Comparison of ENCODE assay signal across 12 mouse cellular contexts in the genomic region with DNA sequence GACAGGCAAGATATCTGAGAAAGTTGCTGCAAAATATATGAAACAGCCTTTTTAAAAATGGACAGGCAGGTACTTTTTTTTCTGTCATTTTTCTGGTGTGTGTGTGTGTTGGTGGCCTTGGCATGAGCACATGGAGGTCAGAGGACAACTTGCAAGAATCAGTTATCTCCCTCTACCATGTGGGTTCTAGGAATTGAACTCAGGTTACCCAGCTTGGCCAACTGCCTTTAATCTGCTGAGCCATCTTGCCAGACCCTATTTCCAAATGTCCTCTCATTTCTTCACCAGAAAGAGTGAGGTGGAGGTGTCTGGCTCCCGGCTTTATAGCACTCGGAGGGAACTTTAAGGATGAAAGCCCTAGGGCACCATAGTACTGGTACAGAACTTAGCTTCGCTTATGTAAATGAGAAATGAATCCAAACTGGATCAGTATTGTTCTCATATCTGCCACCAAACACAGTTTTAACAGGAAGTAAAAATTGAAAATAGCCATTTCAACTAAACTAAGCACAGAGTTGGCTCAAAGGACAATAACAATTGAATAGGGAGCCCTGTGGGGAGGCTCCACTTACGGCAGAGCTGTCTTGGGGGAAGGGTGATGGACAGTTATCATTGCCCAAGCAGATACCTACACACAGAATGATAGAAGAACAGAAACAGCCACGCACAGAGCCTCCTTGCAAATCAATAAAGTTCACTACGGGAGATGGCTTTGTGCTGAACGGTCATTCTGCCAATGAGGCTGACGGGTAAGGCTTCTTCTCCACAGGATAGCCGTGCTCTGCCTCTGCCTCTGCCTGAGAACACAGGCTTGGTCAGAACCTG. TPM values are rescaled to one million over a fixed set of nuclear protein-coding genes. Genes with fewer than 3 reads are reported as not detected.
DNase-seq lines count a peak whose midpoint lies in the region; ATAC-seq and TF ChIP-seq lines count a peak whose summit lies in the region.
"Had no signal": no experiment of that assay in that cellular context is flagged by ENCODE, and none has a peak within 500 bp of the region (broad histone marks: within the 10 kb centered on the region; RNA-seq: fewer than 3 reads in every experiment).

No protein-coding gene starts in this region.

- H3K36me3 ChIP-seq in kidney, postnatal 0 days (ENCODE audit: insufficient read depth, low read length) = no peaks in the 10 kb centered on the region
- no peaks in the 10 kb centered on the region; the same call in 1 of the 2 replicates for H3K36me3 ChIP-seq in hindbrain, embryonic 12.5 days

- no peak for DNase-seq in kidney, postnatal 0 days (ENCODE audit: low spot score)
- no peak for DNase-seq in kidney, postnatal 4 days
- DNase-seq in c-Kit-positive CD71-positive TER-119-negative erythroid progenitor cells, embryonic 14.5 days (ENCODE audit: low read depth) = peak; percentile 72
- DNase-seq in thymus, postnatal 36 days = no peak
- no peak for DNase-seq in left cerebral cortex, postnatal 36 days (ENCODE audit: low spot score in 2 of 2)
- DNase-seq: gastrocnemius, postnatal 14 days; right cerebral cortex, adult 18-20 months; thymus, adult 18-20 months had no signal

- TF ChIP-seq CTCF in kidney, postnatal 0 days (IDR thresholded peaks at IDR 0.05; ENCODE audit: low read depth) = no peak

- 90% methylated on average over 9 of the region's 9 CpGs for WGBS in kidney, postnatal 0 days
- 75% methylated on average over 9 of the region's 9 CpGs for WGBS in hindbrain, embryonic 12.5 days

- H3K4me1 ChIP-seq in kidney, postnatal 0 days (replicated peaks; ENCODE audit: insufficient read depth, low read length) = peaks cover 15% of the 10 kb centered on the region; the same call in 1 of the 2 replicates
- peaks cover 16% of the 10 kb centered on the region for H3K4me1 ChIP-seq in hindbrain, embryonic 12.5 days

- H3K27ac ChIP-seq in kidney, postnatal 0 days = peak overlapping the region; percentile 84
- 0 out of 2 replicates have a peak overlapping the region, but pooled peaks have one; percentile 2 for H3K27ac ChIP-seq in hindbrain, embryonic 12.5 days

- no peaks in the 10 kb centered on the region for H3K9me3 ChIP-seq in kidney, postnatal 0 days (replicated peaks; ENCODE audit: low read length)
- no peaks in the 10 kb centered on the region for H3K9me3 ChIP-seq in hindbrain, embryonic 12.5 days (replicated peaks)

- no peak overlapping the region for H3K4me3 ChIP-seq in kidney, postnatal 0 days (replicated peaks; ENCODE audit: low read depth, low read length)
- H3K4me3 ChIP-seq in hindbrain, embryonic 12.5 days = no peak overlapping the region

- intact Hi-C loops in left cerebral cortex, postnatal 36 days (cut with DNase I) = no loop called here

- H3K4me2 ChIP-seq in kidney, postnatal 0 days (ENCODE audit: low read length) = no peak overlapping the region
- no peak overlapping the region for H3K4me2 ChIP-seq in hindbrain, embryonic 12.5 days (replicated peaks)

- H3K9ac ChIP-seq in kidney, postnatal 0 days (ENCODE audit: low read depth, low read length) = no peak overlapping the region
- no peak overlapping the region for H3K9ac ChIP-seq in hindbrain, embryonic 12.5 days

- H3K27me3 ChIP-seq in kidney, postnatal 0 days (ENCODE audit: insufficient read depth, low read length) = no peaks in the 10 kb centered on the region
- H3K27me3 ChIP-seq in hindbrain, embryonic 12.5 days = no peaks in the 10 kb centered on the region

- ATAC-seq in kidney, postnatal 0 days (replicated peaks; ENCODE audit: low FRiP score, low read depth) = no peak
- ATAC-seq in hindbrain, embryonic 12.5 days (ENCODE audit: low FRiP score) = no peak
- peak; percentile 87 for ATAC-seq in megakaryocyte progenitor cell, adult 5-6 weeks (replicated peaks; ENCODE audit: poor library complexity)
- ATAC-seq: inflammation-experienced regulatory T-cells, adult 6 months had no signal

RNA-seq across cellular contexts. Expression of gene Rgs12, which starts 18.9 kb away (rescaled TPM):
- polyA plus RNA-seq in kidney, postnatal 0 days (2015; fragmentation: Nextera tagmentation; extraction: Ambion mirVana) = 17.5 and 19.2 TPM in 2 replicates
- 65.3 and 67.3 TPM in 2 replicates for polyA plus RNA-seq in hindbrain, embryonic 12.5 days (2016; fragmentation: Nextera tagmentation; extraction: Ambion mirVana)
- total RNA-seq in megakaryocyte progenitor cell, adult 5-6 weeks (2015) = 9.7 and 12.2 TPM in 2 replicates
- 8.3 and 11.8 TPM in 2 replicates for total RNA-seq in megakaryocyte progenitor cell, adult 5-6 weeks (2017)
- total RNA-seq in left cerebral cortex, postnatal 36 days (2021) = 10 to 100 TPM; 51.1 to 55.7 TPM

RNA-seq across cellular contexts. Expression of gene Msantd1, which starts 22.6 kb away (rescaled TPM):
- 0.25 and 0.64 TPM in 2 replicates for polyA plus RNA-seq in kidney, postnatal 0 days (2015; fragmentation: Nextera tagmentation; extraction: Ambion mirVana)
- 1.6 TPM in 2 replicates for polyA plus RNA-seq in hindbrain, embryonic 12.5 days (2016; fragmentation: Nextera tagmentation; extraction: Ambion mirVana)
- 0.44 and 0.95 TPM in 2 replicates for total RNA-seq in megakaryocyte progenitor cell, adult 5-6 weeks (2015)
- 0.08 and 0.30 TPM in 2 replicates for total RNA-seq in megakaryocyte progenitor cell, adult 5-6 weeks (2017)
- total RNA-seq in left cerebral cortex, postnatal 36 days (2021) = 1 to 10 TPM; 5.4 to 8.2 TPM
- total RNA-seq: monocyte, adult 5-6 weeks had no signal
